Mouse (Mus musculus): ENCODE measurements around the gene Hdac9.
"Not testable (repeated sequence)": the region's sequence is repeated elsewhere in the genome, so short reads cannot be mapped to it uniquely, and the experiment has no call there.

The Hdac9 gene

GRCm38 (mm10) chr12:34040949-34041348 lies 875.9 kb downstream of the Hdac9 start:
- DNase-seq: no peak

GRCm38 (mm10) chr12:34040061-34040460 lies 876.8 kb downstream of the Hdac9 start:
- no peak for DNase-seq

GRCm38 (mm10) chr12:34009796-34010195 lies 907.1 kb downstream of the Hdac9 start:
- not testable (repeated sequence) for DNase-seq

Data from lung, postnatal 14 days (tissue).